Mouse (Mus musculus) frontal cortex, adult 2 months (tissue): Measurements from ENCODE around the gene Tbc1d14. TPM values are rescaled to one million over a fixed set of nuclear protein-coding genes. Genes with fewer than 3 reads are reported as not detected.

Experiments
- DNase-seq, 2 experiments: peaks; one replicate each; pipeline ENCODE4 v3.0.0; 2022; ENCODE audit warnings: low spot score in 1 of 2; ENCODE audit errors: extremely low spot score in 1 of 2
- polyA plus RNA-seq: library from polyadenylated mRNA; depleted of rRNA; stranded (reverse); fragments of >200 nt; gene quantifications from 2 replicates; pipeline ENCODE4 v1.2.3, GENCODE M21; 2012

Tbc1d14 gene
- polyA plus RNA-seq, 1 experiment, result 59.8 TPM

DNA sequence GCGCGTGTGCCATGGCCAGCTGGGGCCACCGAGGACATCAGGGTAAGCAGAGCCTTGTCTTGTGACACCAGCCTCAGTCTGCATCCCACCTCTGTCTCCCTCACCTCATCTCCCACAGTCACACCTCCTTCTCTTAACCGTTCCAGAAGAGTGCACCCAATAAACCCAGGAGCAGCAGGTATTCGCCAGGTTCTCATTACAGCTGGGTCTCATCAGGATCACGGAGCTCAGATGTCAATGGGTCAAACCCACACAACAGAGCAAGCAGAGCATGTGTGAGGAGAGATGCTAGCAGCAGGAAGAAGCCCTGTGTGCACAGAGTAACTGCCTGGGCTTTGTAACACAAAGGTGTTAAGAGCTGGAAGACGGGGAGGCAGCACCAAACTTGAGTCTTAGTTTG is 13.1 kb downstream of the Tbc1d14 start:
- DNase-seq, result no peak

- no peak for DNase-seq
Observed at GRCm38 (mm10) chr5:36578982-36579381, 14.1 kb downstream of the Tbc1d14 start.

- DNase-seq, result no peak
Observed at GRCm38 (mm10) chr5:36576457-36576856, 16.6 kb downstream of the Tbc1d14 start.

DNA sequence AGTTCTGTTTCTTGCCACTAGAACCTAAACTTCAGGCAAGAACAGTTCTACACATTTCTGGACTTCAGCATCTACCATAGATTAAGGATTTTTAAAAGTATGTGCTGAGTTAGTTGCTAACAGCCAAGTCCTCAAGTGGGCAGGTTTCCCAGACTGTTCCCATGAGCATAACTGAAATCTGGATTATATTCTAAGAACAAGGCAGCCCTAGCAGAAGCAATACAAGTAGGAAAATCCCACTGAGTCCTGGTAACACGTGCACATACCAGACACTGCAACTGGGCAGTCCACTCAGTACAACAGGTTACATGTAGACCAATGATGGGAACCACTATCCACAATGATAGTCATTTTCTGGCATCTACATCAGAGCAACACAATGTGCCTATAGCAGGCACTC is 17.3 kb downstream of the Tbc1d14 start:
- peak in 1 of 2 experiments; percentile 54 for DNase-seq

DNA sequence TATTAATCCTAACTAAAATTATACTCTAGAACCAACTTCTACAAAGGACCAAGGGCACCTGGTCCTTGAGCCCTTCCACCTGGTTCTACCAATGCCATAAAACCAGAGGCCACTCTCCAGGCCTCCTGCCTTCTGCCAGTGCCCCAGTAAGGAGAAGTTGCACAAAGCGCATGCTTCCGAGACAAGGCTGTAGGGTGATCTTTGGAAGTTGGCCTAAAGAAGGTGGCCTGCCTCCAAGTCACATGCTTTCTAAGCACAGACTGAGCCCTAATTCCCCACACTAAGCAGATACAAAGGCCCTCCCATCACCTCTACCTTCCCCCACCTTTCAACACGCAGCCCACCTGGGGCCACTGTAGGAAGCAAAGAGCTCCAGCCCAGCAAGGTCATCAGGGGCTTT is 17.8 kb downstream of the Tbc1d14 start:
- DNase-seq, result no peak

DNA sequence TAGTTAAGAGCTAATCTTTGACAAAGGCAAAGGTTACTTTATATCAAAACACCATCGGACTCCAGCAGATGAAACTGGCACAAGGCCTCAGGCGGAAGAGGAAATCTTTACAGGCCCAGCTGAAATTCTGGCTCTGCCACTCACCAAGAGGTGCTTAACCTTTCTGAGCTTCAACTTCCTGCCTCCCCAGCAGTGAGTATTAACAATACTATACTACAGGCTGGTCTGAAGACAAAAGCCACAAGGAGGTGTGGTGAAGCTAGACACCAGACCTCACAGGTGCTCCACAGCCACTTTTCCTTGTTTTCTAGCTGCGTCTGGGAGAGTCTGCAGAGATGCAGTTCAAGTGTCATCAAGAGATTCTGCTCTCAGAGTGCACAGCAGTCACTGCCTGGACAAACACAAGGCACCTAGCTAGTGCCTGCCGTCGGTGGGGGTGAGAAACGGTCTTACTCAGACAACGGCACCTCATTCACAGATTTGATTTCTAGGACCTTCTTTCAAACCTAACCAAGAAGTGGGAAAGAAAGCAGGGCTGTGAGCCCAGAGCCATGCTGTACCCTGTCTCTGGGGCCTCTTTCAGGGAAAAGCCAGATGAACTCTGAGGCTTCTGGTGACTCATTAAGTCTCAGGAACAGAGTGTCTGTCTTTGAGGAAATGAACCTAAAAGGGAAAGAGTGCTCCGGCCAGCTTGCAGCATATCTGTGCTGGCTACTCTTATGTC is 18.8 kb downstream of the Tbc1d14 start:
- DNase-seq, result no peak

DNA sequence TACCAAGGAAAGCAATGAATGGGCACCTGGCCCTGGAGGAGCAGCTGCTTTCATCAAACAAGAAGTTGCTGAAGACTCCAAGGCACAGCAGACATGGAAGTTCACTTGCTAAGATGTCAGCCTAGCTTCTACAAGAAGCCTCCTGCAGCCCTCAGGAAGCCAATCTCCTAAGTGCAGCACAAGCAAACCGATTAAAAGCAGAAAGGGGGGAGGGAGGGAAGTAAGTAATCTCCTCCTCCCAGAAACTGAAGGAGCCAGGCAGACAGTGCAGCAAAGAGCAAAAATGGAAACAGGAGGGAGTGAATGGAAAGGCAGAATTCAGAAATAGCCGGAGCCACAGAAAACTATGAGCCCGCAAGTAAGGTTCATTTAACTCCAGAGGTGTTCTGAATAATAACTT is 19.7 kb downstream of the Tbc1d14 start:
- peak in 1 of 2 experiments; percentile 65 for DNase-seq

- DNase-seq, result no peak
Observed at GRCm38 (mm10) chr5:36571371-36571770, 21.7 kb downstream of the Tbc1d14 start.

GRCm38 (mm10) chr5:36570546-36571245 is 22.4 kb downstream of the Tbc1d14 start:
- no peak for DNase-seq

DNA sequence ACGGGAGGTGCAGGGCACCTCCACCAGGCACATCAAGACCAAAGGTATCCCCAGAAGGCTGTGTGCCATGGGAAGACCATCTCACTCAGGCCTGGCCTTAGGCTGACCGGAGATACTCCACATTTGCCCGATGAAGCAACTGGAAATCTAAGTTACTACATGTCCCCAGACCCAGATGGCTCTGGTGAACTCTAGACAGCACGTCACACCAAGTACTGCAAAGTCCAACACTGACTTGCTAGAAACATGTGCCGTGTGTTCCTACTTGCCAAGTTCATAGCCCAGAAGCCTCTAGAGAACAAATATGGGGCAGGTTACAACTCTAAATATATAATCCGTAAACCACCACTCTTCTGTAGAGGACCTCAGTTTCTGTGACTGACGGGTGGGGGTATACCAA is 23.0 kb downstream of the Tbc1d14 start:
- DNase-seq, result no peak

DNA sequence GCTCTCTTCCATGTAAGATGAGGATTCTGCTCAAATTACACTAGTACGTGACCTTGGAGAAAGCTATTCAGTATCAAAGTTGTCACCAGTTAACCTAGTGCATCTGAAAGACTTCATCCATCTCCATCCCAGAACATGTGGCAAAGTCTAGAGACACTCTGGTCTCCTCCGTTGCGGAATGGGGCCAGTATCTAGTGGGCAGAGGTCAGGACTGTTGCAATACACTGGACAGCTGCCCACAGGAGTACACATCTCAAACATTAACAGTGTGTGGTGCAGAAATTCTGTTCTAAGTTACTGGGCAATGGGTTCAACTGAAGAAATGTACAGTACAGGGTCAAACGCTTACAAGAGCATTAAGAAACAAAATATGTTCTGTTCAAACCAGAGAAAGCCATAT is 25.0 kb downstream of the Tbc1d14 start:
- no peak for DNase-seq

- no peak for DNase-seq
Observed at GRCm38 (mm10) chr5:36567627-36568026, 25.4 kb downstream of the Tbc1d14 start.

DNA sequence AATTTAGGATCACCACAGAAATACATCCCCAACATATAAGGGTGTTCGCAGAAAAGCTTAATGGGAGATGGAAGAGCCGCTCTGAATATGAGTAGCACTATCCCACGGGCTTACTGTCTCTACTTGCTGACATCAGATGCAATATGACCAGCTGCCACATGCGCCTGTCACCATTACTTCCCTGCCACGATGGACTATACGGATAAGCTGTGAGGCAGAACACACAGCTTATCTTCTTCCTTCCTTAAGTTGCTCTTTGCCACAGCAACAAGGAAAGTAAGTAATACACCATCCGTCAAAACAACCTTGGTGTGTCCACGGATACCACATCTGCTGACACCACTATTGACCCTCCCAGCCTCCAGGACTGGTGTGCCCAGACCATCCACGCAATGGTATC is 28.5 kb downstream of the Tbc1d14 start:
- no peak for DNase-seq

DNA sequence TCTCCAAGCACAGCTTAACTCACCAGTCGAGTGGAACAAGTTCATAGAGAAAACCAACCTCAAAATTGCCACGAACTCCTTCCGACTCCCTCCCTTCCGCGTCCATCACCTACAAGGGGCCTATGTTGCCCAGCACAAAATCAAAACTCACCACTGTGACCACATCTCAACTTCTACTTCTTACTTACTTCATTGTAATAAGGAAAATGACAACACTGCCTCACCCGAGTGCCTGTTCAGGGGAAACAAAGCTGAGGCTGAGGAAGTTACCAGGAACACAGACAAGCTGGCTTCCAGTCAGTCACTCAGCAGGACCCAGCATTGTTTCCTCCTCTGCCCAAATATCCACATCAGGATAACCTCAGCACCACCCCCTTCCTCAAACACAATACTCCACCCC is 29.3 kb downstream of the Tbc1d14 start:
- DNase-seq, result no peak

- DNase-seq, result no peak
Observed at GRCm38 (mm10) chr5:36562791-36563445, 30.2 kb downstream of the Tbc1d14 start.

GRCm38 (mm10) chr5:36561509-36561908 is 31.6 kb downstream of the Tbc1d14 start:
- DNase-seq, result no peak

GRCm38 (mm10) chr5:36560490-36560889 is 32.6 kb downstream of the Tbc1d14 start:
- no peak for DNase-seq

DNA sequence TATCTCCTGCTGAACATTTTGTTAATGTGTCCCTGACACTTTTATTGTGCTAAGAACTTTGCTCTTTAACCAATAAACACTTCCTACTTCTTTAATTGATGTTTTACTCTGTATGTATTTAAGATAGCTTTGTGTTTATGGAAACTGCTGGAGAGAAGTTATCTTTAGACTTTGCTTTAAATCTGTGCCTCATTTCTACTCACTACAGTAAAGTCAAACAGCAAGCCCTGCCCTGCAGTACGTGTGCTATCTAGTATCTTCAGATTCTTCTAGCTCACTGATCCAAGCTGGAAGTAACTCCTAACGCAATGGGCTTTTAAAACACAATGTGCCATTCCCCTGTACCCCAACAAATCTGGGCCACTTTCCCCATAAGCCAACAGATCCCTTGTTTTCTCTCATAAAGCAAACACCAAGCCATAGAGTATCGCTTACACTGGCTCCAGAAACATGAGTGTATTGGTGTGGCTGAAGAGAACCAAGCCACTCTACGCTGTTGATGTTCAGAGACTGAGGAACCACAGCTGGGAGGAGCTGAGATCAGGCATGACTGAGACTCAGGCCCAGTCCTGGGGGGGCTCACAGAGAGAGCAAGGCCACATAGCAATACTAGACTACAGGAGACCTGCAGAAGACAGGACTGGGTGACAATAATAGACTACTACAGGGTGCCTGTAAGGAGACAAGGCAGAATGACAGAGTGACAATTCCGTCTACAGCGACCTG is 33.4 kb downstream of the Tbc1d14 start:
- DNase-seq, result no peak

DNA sequence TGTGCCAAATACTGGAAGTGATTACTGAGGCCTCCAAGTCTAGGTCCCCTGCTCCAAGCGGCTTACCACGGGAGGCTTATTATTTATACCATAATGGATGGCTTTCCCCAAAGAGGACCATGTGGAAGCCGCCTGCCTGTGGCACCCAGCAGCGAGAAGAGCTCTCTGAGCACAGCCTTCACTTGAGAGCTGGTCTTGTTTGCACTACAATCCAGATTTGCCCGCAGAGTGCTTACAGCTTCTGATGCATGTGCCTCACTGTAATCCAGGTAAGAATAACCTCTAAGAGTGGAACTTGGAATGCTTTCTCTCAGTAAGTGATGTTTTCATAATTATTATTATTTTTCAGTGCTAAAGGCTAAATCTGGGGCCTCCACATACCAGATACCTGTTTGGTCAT is 34.0 kb downstream of the Tbc1d14 start:
- DNase-seq, result no peak

- no peak for DNase-seq
Observed at GRCm38 (mm10) chr5:36558526-36558925, 34.5 kb downstream of the Tbc1d14 start.
